Mouse (Mus musculus) E14TG2a.4 (cell line): ENCODE results near the gene Pgm5.

ENCODE experiments used
- H3K27me3 ChIP-seq: 2 replicates; pipeline ENCODE4 v1.6.1; 2014; ENCODE audit warnings: low read length, control low read depth; ENCODE audit not compliant: insufficient read depth
- H3K36me3 ChIP-seq: 2 replicates; pipeline ENCODE4 v1.6.1; 2014; ENCODE audit warnings: low read length, control low read depth; ENCODE audit not compliant: insufficient read depth
- H3K4me1 ChIP-seq: replicated peaks from 2 replicates; pipeline ENCODE4 v1.6.1; 2014; ENCODE audit warnings: low read depth, low read length, control low read depth
- H3K4me3 ChIP-seq: replicated peaks from 2 replicates; pipeline ENCODE4 v1.5.1; 2014; ENCODE audit warnings: mild to moderate bottlenecking, low read length
- H3K9me3 ChIP-seq: 2 replicates; pipeline ENCODE4 v1.6.1; 2014; ENCODE audit warnings: low read length, control low read depth
- CTCF ChIP-seq: conservative IDR thresholded peaks from 2 replicates; pipeline ENCODE4 v1.5.1; 2014; ENCODE audit warnings: low read length
- NANOG ChIP-seq: IDR thresholded peaks from 2 replicates; pipeline ENCODE4 v1.6.1; 2014; ENCODE audit warnings: borderline replicate concordance, low read length, mixed read lengths
- POU5F1 ChIP-seq: IDR thresholded peaks from 2 replicates; pipeline ENCODE4 v1.6.1; 2014; ENCODE audit warnings: low read length, borderline replicate concordance

Gene Pgm5

DNA sequence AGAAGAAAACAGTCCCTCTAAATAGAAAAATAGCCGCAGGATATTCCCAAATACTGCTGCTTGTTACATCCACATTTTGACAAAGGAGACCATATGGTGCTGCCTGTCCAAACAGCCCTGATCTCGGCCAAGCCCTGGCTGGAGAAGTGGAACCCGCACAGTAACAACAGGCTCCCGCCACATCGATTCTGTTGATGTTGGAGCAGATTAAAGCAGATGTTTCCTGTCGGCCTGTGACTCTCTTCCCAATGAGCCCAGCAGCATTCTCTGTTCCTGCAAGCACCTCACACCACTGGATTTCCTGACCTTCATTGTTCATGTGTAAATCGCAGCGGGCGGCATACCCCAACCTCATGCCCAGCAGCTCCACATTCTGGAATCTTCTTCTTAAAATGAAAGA, 64.0 kb downstream of the Pgm5 start:
- H3K9me3 ChIP-seq: no peaks in the 10 kb centered on the region
- no peaks in the 10 kb centered on the region for H3K27me3 ChIP-seq
- TF ChIP-seq NANOG: no peak
- no peaks in the 10 kb centered on the region for H3K36me3 ChIP-seq
- no peaks in the 10 kb centered on the region for H3K4me1 ChIP-seq
- no peak overlapping the region for H3K4me3 ChIP-seq

DNA sequence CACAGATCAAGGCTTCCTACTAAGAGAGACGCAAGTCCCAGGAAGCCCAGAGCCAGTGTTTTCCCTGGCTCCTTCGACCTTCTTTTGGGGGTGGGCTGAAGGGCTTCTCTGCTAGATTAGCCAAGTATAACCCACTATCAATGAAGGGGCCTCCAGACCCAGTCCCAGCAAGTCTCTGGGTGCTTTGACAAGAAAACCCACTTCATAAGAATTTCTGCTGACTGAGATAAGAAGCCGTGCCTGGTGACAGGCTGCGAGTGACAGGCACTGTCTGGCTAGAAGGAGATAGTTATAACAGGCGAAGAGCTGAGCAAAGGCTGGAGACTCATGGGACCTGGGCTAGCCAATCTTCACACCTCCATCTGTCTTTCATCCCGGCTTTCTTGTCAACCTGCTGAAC, 67.3 kb downstream of the Pgm5 start:
- H3K4me1 ChIP-seq: no peaks in the 10 kb centered on the region
- H3K36me3 ChIP-seq: no peaks in the 10 kb centered on the region
- TF ChIP-seq CTCF: no peak
- TF ChIP-seq POU5F1: no peak
- TF ChIP-seq NANOG: no peak
- H3K4me3 ChIP-seq: no peak overlapping the region
- H3K27me3 ChIP-seq: no peaks in the 10 kb centered on the region
- H3K9me3 ChIP-seq: no peaks in the 10 kb centered on the region

DNA sequence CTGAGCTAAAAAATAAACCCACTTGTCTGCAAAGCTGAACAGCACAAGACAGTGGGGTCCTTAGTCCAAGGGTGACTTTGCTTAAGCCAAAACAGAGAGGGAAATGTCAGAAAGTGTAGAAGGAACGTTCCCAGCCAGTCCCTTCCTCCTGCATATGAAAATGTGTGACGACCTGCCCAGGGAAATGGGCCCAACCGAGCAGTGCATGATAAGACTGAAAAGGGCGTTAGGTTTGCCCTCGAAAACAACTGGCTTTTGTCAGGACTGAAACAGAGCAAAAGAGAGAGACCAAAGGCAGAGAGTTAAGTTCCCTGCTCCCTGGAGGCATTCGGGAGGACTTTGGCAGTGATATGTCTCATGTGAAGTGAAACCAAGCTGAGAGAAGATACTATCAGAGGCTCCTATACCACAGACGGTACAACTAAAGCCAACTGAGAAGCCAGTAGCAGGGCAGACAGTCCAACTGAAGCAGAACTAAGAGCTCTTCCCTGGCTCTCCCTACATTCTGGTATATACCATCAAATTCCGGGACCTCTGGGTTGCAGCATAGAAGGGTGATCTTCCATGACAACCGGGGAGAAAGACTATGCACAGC, 68.0 kb downstream of the Pgm5 start:
- Histone ChIP-seq H3K9me3 (no peaks in the 10 kb centered on the region), H3K4me3 (no peak overlapping the region), H3K4me1 (no peaks in the 10 kb centered on the region), H3K27me3 (no peaks in the 10 kb centered on the region), H3K36me3 (no peaks in the 10 kb centered on the region)
- TF ChIP-seq NANOG (no peak), CTCF (no peak), POU5F1 (no peak)

DNA sequence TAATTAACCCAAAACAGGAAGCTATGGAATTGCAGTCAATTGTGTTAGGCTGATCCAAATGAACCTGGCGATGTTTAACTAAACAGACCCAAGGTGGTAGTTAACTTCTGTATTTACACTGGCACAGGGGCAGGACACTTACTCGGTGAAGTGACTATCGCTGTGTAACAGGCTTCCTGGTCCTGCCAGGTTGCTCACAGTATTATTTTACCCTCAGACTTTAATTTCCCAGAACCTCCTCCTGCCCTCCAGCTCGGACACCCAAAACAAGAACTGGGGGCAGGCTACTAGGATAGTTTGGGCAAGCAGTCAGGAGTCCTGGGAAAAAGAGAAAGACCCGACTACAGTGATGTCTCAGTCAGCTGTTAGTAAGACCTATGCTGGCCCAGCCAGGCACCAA, 68.8 kb downstream of the Pgm5 start:
- Histone ChIP-seq H3K4me1 (no peaks in the 10 kb centered on the region), H3K9me3 (no peaks in the 10 kb centered on the region), H3K4me3 (no peak overlapping the region), H3K27me3 (no peaks in the 10 kb centered on the region), H3K36me3 (no peaks in the 10 kb centered on the region)
- no peak for TF ChIP-seq NANOG
- TF ChIP-seq POU5F1: no peak
- TF ChIP-seq CTCF: no peak

DNA sequence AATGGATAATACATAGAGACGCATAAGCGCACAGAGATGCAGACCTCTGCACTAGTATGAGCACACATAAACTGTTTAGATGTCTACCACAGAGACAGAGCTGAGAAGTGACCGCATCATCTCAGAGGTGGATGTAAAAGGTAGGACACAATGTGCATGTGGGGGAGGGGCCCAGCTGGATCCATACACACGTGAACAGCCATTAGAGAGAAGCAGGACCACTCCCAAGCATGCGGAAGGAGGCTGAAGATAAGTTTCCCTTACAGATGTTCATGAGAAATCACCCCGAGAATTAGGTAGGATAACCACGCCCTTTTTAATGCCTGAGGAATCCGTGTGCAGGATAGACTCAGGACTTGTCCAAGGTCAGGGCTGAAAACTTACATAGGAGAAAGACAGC, 75.8 kb downstream of the Pgm5 start:
- TF ChIP-seq CTCF: no peak
- no peak for TF ChIP-seq NANOG
- TF ChIP-seq POU5F1: no peak
- Histone ChIP-seq H3K9me3 (no peaks in the 10 kb centered on the region), H3K4me1 (no peaks in the 10 kb centered on the region)

DNA sequence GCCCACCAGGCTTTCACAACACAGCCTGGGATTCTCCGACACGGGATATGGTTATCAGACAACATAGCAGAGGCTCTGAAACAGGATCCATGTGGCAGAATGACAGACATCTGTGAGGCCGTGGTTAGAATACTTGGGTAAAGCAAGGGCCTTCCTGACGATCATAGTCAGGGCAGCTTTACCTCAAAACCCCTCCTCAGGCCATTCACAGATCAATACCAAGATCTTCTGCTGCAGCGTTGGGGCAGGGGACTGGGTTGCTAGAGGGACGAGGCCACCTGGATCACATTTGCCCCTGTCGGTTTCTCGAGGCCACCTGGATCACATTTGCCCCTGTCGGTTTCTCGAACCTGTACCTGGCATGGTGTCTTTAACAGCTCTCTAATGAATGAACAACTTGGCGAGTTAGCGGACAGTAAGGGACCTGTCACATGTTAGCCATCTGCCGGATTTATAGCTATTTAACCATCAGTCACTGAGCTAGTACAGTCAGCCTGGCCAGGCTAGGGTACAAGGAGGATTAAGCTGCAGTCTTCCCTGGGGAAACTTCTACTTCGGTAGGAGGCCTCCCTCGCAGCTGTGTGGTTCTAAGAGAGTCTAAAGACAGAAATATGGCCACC, 76.5 kb downstream of the Pgm5 start:
- H3K36me3 ChIP-seq: no peaks in the 10 kb centered on the region
- no peaks in the 10 kb centered on the region for H3K9me3 ChIP-seq
- no peak for TF ChIP-seq NANOG
- no peak for TF ChIP-seq POU5F1
- no peak for TF ChIP-seq CTCF
- H3K27me3 ChIP-seq: no peaks in the 10 kb centered on the region
- no peaks in the 10 kb centered on the region for H3K4me1 ChIP-seq
- H3K4me3 ChIP-seq: no peak overlapping the region

More for the DNA sequence above, 75.8 kb downstream of the Pgm5 start:
- Histone ChIP-seq H3K4me3 (no peak overlapping the region), H3K36me3 (no peaks in the 10 kb centered on the region), H3K27me3 (no peaks in the 10 kb centered on the region)

DNA sequence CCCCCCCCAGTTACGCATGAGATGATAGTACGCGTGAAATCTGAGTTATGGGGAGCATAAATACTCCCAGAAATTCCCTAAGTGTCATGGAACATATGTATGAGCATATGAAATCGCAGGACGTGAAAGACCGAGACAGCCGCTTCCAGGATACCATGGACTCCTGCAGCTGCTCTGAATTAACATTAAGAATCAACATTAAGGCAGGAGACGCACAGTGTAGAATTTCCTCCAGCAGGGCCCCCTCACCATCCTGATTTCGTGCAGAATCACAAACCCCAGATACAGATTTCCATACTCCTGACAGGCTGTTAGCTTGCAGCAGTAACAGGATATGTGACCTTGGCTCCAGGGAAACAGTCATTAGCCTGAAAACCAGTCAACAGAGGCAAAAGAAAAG, 77.9 kb downstream of the Pgm5 start:
- no peak overlapping the region for H3K4me3 ChIP-seq
- no peaks in the 10 kb centered on the region for H3K36me3 ChIP-seq
- no peaks in the 10 kb centered on the region for H3K4me1 ChIP-seq
- H3K9me3 ChIP-seq: no peaks in the 10 kb centered on the region
- TF ChIP-seq POU5F1 (no peak), NANOG (no peak), CTCF (no peak)
- H3K27me3 ChIP-seq: no peaks in the 10 kb centered on the region

DNA sequence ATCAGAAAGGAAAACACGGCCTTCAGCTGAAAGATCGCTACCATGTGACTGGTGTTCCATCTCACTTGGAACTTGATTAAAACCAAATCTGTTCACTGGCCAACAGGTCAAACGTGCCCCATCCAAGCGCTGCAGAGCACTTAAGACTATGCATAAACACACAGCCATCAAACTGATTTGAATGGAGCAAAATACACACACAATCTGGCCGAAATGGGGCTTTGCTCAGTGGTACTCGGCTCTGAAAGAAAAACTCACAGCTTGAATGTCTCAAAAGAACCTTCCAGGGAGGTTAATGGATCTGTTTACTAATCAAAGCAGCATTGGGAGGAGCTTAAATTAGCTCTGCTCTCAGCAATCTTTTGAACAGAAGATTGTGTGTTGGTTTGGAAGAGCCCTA, 81.7 kb downstream of the Pgm5 start:
- Histone ChIP-seq H3K4me3 (no peak overlapping the region), H3K9me3 (no peaks in the 10 kb centered on the region), H3K27me3 (no peaks in the 10 kb centered on the region), H3K36me3 (no peaks in the 10 kb centered on the region), H3K4me1 (no peaks in the 10 kb centered on the region)
- TF ChIP-seq CTCF (no peak), POU5F1 (no peak), NANOG (no peak)

DNA sequence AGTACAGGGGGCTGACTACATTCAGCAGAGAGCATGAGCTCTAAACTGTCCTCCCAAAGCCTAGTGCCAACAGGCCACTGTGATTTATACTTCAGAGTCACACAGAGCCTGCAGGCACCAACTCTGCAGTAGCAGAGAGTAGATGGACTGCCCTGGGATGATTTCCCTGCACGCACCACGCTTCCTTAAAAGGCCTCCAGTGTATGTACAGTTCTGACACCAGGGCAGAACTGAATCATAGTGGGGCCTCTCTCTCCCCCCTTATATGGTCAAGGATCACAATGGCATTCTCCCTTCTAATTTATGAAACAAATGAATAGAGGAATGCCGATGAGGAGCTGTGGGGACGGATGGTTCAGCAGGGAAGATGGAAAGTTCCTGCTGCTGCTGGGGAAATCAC, 91.3 kb downstream of the Pgm5 start:
- H3K4me3 ChIP-seq: no peak overlapping the region
- no peaks in the 10 kb centered on the region for H3K4me1 ChIP-seq
- H3K9me3 ChIP-seq: no peaks in the 10 kb centered on the region
- H3K36me3 ChIP-seq: no peaks in the 10 kb centered on the region
- H3K27me3 ChIP-seq: no peaks in the 10 kb centered on the region; the same call in 1 of the 2 replicates
- TF ChIP-seq NANOG (no peak), POU5F1 (no peak), CTCF (no peak)
